Mouse (Mus musculus): ENCODE results near the gene Liph.
"Not testable (repeated sequence)": the region's sequence is repeated elsewhere in the genome, so short reads cannot be mapped to it uniquely, and the experiment has no call there.

The Liph gene

GRCm38 (mm10) chr16:21971446-21971845 is 24.0 kb downstream of the Liph start:
- DNase-seq: no peak

- DNase-seq: no peak
Measured at GRCm38 (mm10) chr16:21970536-21970935, 24.9 kb downstream of the Liph start.

GRCm38 (mm10) chr16:21969874-21970273 is 25.6 kb downstream of the Liph start:
- no peak for DNase-seq

- no peak for DNase-seq
Measured at GRCm38 (mm10) chr16:21965576-21965975, 29.9 kb downstream of the Liph start.

- peak; percentile 41 for DNase-seq
Measured at GRCm38 (mm10) chr16:21955591-21955990, 39.9 kb downstream of the Liph start.

GRCm38 (mm10) chr16:21946761-21947715 is 48.4 kb downstream of the Liph start, which contains the start of gene Tmem41a:
TSS of gene Tmem41a (minus strand) at chr16:21947552.
- DNase-seq: peak; percentile 87

GRCm38 (mm10) chr16:21928471-21928870 is 67.0 kb downstream of the Liph start:
- no peak for DNase-seq

- no peak for DNase-seq
Measured at GRCm38 (mm10) chr16:21916681-21917080, 78.8 kb downstream of the Liph start.

- DNase-seq: no peak
Measured at GRCm38 (mm10) chr16:21913347-21913746, 82.1 kb downstream of the Liph start.

- not testable (repeated sequence) for DNase-seq
Measured at GRCm38 (mm10) chr16:21908906-21909305, 86.6 kb downstream of the Liph start.

GRCm38 (mm10) chr16:21906902-21907301 is 88.6 kb downstream of the Liph start:
- DNase-seq: no peak

- DNase-seq: no peak
Measured at GRCm38 (mm10) chr16:21905996-21906395, 89.5 kb downstream of the Liph start.

- no peak for DNase-seq
Measured at GRCm38 (mm10) chr16:21904636-21905035, 90.8 kb downstream of the Liph start.

Data from lung, postnatal 10 days (tissue).